Mouse (Mus musculus): ENCODE results near the gene Rabgap1l. TPM values are rescaled to one million over a fixed set of nuclear protein-coding genes. Genes with fewer than 3 reads are reported as not detected.

Gene Rabgap1l
- total RNA-seq (2021) (10 to 100 TPM; 67.6 to 68.4 TPM), polyA plus RNA-seq (2012; rRNA removed) (19.0 and 51.5 TPM in 2 replicates)
- long read RNA-seq, transcript Rabgap1l-201 (21 exons, 2,748 nt), result major isoform, 21 of 35 reads
- long read RNA-seq, partial matches to known transcripts, result 4 of 35 reads
- long read RNA-seq, other reads (novel, unspliced or antisense), result 10 of 35 reads

- H3K27me3 ChIP-seq (ENCODE audit: control insufficient read depth, insufficient read depth, low read length), result no peaks in the 10 kb centered on the region
- peak; percentile 53 for TF ChIP-seq POLR2A (IDR thresholded peaks at IDR 0.05; ENCODE audit: insufficient read depth, low read depth, low read length)
- TF ChIP-seq EP300 (IDR thresholded peaks at IDR 0.05; ENCODE audit: insufficient read depth, low read depth, low read length), result no peak
- no peak for TF ChIP-seq CTCF (IDR thresholded peaks at IDR 0.05)
- no peaks in the 10 kb centered on the region for H3K36me3 ChIP-seq (ENCODE audit: control insufficient read depth, insufficient read depth, low read length)
- H3K9ac ChIP-seq (ENCODE audit: low read depth, low read length), result peak within 1 kb of the TSS; percentile 94
- DNase-seq, result peak; percentile 86 to 92
- no peaks in the 10 kb centered on the region for H3K79me2 ChIP-seq (replicated peaks; ENCODE audit: control insufficient read depth, insufficient read depth, low read length)
- H3K4me3 ChIP-seq, result peak within 1 kb of the TSS; percentile 89
- peak within 1 kb of the TSS; percentile 85 for H3K27ac ChIP-seq
- 1% methylated on average over 61 of the region's 67 CpGs for WGBS
- intact Hi-C loops (cut with DNase I), result loop anchor here (2.0 to 5.0 kb wide), 4 partner anchors 36 to 239 kb away; partner anchors contain the start of genes Rc3h1 and Zbtb37
- H3K4me1 ChIP-seq (ENCODE audit: control insufficient read depth, insufficient read depth, low read length), result peaks cover 3% of the 10 kb centered on the region; the same call in 1 of the 2 replicates
These were observed at the start of gene Rabgap1l for GRCm38 (mm10) chr1:160792686-160793355. Rabgap1l (minus strand) TSS chr1:160793211.

- Histone ChIP-seq H3K4me3 (no peak overlapping the region), H3K9ac (ENCODE audit: low read depth, low read length) (no peak overlapping the region), H3K36me3 (ENCODE audit: control insufficient read depth, insufficient read depth, low read length) (no peaks in the 10 kb centered on the region; the same call in 1 of the 2 replicates), H3K27me3 (ENCODE audit: control insufficient read depth, insufficient read depth, low read length) (no peaks in the 10 kb centered on the region), H3K27ac (peak overlapping the region; percentile 33; the same call in 1 of the 2 replicates), H3K4me1 (ENCODE audit: control insufficient read depth, insufficient read depth, low read length) (no peaks in the 10 kb centered on the region; the same call in 1 of the 2 replicates), H3K79me2 (replicated peaks; ENCODE audit: control insufficient read depth, insufficient read depth, low read length) (no peaks in the 10 kb centered on the region)
- no peak for TF ChIP-seq CTCF (IDR thresholded peaks at IDR 0.05)
- TF ChIP-seq POLR2A (IDR thresholded peaks at IDR 0.05; ENCODE audit: insufficient read depth, low read depth, low read length), result no peak
- TF ChIP-seq EP300 (IDR thresholded peaks at IDR 0.05; ENCODE audit: insufficient read depth, low read depth, low read length), result no peak
- intact Hi-C loops (cut with DNase I), result loop anchor here (5.0 kb wide), 1 partner anchor 100 kb away; no protein-coding TSS in a partner anchor
- DNase-seq, result no peak
- 36% methylated on average over 10 of the region's 10 CpGs for WGBS
These were observed 49.6 kb upstream of the Rabgap1l start for GRCm38 (mm10) chr1:160842567-160842966.

GRCm38 (mm10) chr1:160840618-160841017, 47.6 kb upstream of the Rabgap1l start:
- no peak for DNase-seq
- Histone ChIP-seq H3K27ac (no peak overlapping the region), H3K9ac (ENCODE audit: low read depth, low read length) (no peak overlapping the region), H3K4me1 (ENCODE audit: control insufficient read depth, insufficient read depth, low read length) (no peaks in the 10 kb centered on the region; the same call in 1 of the 2 replicates), H3K79me2 (replicated peaks; ENCODE audit: control insufficient read depth, insufficient read depth, low read length) (no peaks in the 10 kb centered on the region), H3K36me3 (ENCODE audit: control insufficient read depth, insufficient read depth, low read length) (no peaks in the 10 kb centered on the region; the same call in 1 of the 2 replicates), H3K4me3 (no peak overlapping the region), H3K27me3 (ENCODE audit: control insufficient read depth, insufficient read depth, low read length) (no peaks in the 10 kb centered on the region)
- 59% methylated on average over 5 of the region's 5 CpGs for WGBS
- TF ChIP-seq POLR2A (IDR thresholded peaks at IDR 0.05; ENCODE audit: insufficient read depth, low read depth, low read length) (no peak), CTCF (IDR thresholded peaks at IDR 0.05) (no peak), EP300 (IDR thresholded peaks at IDR 0.05; ENCODE audit: insufficient read depth, low read depth, low read length) (no peak)
- intact Hi-C loops (cut with DNase I), result loop anchor here (5.0 kb wide), 1 partner anchor 98 kb away; no protein-coding TSS in a partner anchor

- DNase-seq, result no peak
- no peak overlapping the region for H3K27ac ChIP-seq
- no peak for TF ChIP-seq CTCF (IDR thresholded peaks at IDR 0.05)
- no peak for TF ChIP-seq POLR2A (IDR thresholded peaks at IDR 0.05; ENCODE audit: insufficient read depth, low read depth, low read length)
- no peak for TF ChIP-seq EP300 (IDR thresholded peaks at IDR 0.05; ENCODE audit: insufficient read depth, low read depth, low read length)
- WGBS, result 42% methylated on average over 4 of the region's 4 CpGs
- no peaks in the 10 kb centered on the region for H3K79me2 ChIP-seq (replicated peaks; ENCODE audit: control insufficient read depth, insufficient read depth, low read length)
- H3K36me3 ChIP-seq (ENCODE audit: control insufficient read depth, insufficient read depth, low read length), result no peaks in the 10 kb centered on the region; the same call in 1 of the 2 replicates
- intact Hi-C loops (cut with DNase I), result no loop called here
- no peaks in the 10 kb centered on the region for H3K27me3 ChIP-seq (ENCODE audit: control insufficient read depth, insufficient read depth, low read length)
- no peaks in the 10 kb centered on the region; the same call in 1 of the 2 replicates for H3K4me1 ChIP-seq (ENCODE audit: control insufficient read depth, insufficient read depth, low read length)
- H3K4me3 ChIP-seq, result no peak overlapping the region
- no peak overlapping the region for H3K9ac ChIP-seq (ENCODE audit: low read depth, low read length)
These were observed 46.1 kb upstream of the Rabgap1l start for GRCm38 (mm10) chr1:160839095-160839494.

GRCm38 (mm10) chr1:160834446-160834845, 41.4 kb upstream of the Rabgap1l start:
- Histone ChIP-seq H3K4me1 (ENCODE audit: control insufficient read depth, insufficient read depth, low read length) (no peaks in the 10 kb centered on the region), H3K27ac (no peak overlapping the region), H3K79me2 (replicated peaks; ENCODE audit: control insufficient read depth, insufficient read depth, low read length) (no peaks in the 10 kb centered on the region), H3K9ac (ENCODE audit: low read depth, low read length) (no peak overlapping the region), H3K27me3 (ENCODE audit: control insufficient read depth, insufficient read depth, low read length) (no peaks in the 10 kb centered on the region), H3K4me3 (no peak overlapping the region), H3K36me3 (ENCODE audit: control insufficient read depth, insufficient read depth, low read length) (no peaks in the 10 kb centered on the region; the same call in 1 of the 2 replicates)
- TF ChIP-seq POLR2A (IDR thresholded peaks at IDR 0.05; ENCODE audit: insufficient read depth, low read depth, low read length), result no peak
- no peak for TF ChIP-seq EP300 (IDR thresholded peaks at IDR 0.05; ENCODE audit: insufficient read depth, low read depth, low read length)
- no peak for TF ChIP-seq CTCF (IDR thresholded peaks at IDR 0.05)
- 52% methylated on average over 1 of the region's 1 CpGs for WGBS
- no peak for DNase-seq
- intact Hi-C loops (cut with DNase I), result no loop called here
